Mouse (Mus musculus) embryonic facial prominence, embryonic 10.5 days (tissue): Measurements from ENCODE around the gene Tepp. TPM values are rescaled to one million over a fixed set of nuclear protein-coding genes. Genes with fewer than 3 reads are reported as not detected.

ENCODE experiments used
- DNase-seq: peaks from one replicate; pipeline ENCODE4 v3.0.0-alpha.2; 2017; ENCODE audit warnings: low spot score
- H3K27ac ChIP-seq: fragments of 300-500 bp; sonication (generic); replicated peaks from 2 replicates; pipeline ENCODE4 v1.5.1; 2016; ENCODE audit warnings: mild to moderate bottlenecking
- H3K27me3 ChIP-seq: fragments of 300-500 bp; sonication (generic); replicated peaks from 2 replicates; pipeline ENCODE4 v1.6.1; 2016; ENCODE audit warnings: low read depth, mild to moderate bottlenecking; ENCODE audit not compliant: poor library complexity, severe bottlenecking
- H3K36me3 ChIP-seq: fragments of 300-500 bp; sonication (generic); replicated peaks from 2 replicates; pipeline ENCODE4 v1.6.1; 2016; ENCODE audit warnings: mild to moderate bottlenecking, moderate library complexity
- H3K4me1 ChIP-seq: fragments of 300-500 bp; sonication (generic); 2 replicates; pipeline ENCODE4 v1.6.1; 2016
- H3K4me3 ChIP-seq: fragments of 300-500 bp; sonication (generic); 2 replicates; pipeline ENCODE4 v1.5.1; 2016; ENCODE audit warnings: mild to moderate bottlenecking, moderate library complexity
- H3K9me3 ChIP-seq: fragments of 300-500 bp; sonication (generic); 2 replicates; pipeline ENCODE4 v1.6.1; 2016; ENCODE audit warnings: mild to moderate bottlenecking
- WGBS: fragments of 180-500 bp; shearing (Covaris S2); methylation state at CpG from one replicate; pipeline ENCODE4 v1.1.7; 2016; 5-methylcytosine and 5-hydroxymethylcytosine counted together
- polyA plus RNA-seq: library from polyadenylated mRNA; unstranded; fragments of >200 nt; fragmentation: Nextera tagmentation; extraction: Ambion mirVana; gene quantifications from 2 replicates; pipeline ENCODE4 v1.2.1, GENCODE M21; 2016

Gene Tepp
- not detected in 2 replicates for polyA plus RNA-seq

DNA sequence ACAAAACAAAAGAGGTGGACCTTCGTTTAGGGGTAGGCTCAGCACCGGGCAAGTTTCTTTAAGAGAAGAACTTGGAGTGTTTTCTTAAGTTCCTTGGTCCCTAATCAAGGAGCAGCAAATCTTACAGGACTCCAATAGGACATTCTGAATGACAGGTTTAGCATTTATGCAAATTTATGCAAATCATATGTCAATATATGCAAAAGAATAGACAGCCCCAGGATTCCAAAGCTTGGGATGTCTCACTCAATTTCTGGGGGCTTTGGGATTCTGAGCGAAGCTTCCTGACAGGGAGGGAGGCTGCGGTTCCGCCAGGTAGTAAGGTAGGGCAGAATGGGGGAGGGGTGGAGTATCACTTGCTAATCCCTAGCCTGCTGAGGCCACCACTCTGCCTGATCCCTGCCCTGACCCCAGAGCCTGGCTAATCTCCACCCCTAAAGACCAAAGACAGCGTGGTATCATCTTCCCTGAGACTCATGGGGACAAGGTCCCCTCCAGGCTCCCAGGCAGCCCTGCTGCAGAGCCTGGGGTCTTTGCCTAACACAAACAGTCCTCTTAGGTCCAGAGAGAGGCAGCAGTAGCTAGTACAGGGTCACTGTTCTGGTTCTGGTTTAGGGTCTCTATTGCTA lies at the start of gene Tepp:
Gene Tepp (plus strand): TSS at position 225 of the 629 bp plus-strand sequence.
- no peaks in the 10 kb centered on the region for H3K27me3 ChIP-seq
- H3K4me1 ChIP-seq: peaks cover 26% of the 10 kb centered on the region
- no peak within 1 kb of the TSS for H3K27ac ChIP-seq
- H3K9me3 ChIP-seq: no peaks in the 10 kb centered on the region
- H3K4me3 ChIP-seq: no peak within 1 kb of the TSS
- no peak for DNase-seq
- 22% methylated on average over 6 of the region's 6 CpGs for WGBS
- H3K36me3 ChIP-seq: no peaks in the 10 kb centered on the region

DNA sequence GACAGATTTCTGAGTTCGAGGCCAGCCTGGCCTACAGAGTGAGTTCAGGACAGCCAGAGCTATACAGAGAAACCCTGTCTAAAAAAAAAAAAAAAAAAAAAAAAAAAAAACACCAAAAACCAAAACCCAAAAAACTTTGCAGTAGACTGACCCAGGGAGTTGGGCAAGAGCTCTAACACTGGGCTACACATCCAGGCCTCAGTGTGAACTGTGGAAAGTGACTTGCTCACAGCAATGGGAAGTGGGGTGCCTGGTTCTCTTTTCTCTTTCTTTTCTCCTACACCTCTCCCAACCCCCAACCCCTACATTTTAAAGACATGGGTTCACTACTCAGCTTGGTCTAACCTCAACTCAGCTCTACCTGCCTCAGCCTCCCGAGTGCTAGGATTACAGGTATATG lies 48.2 kb upstream of the Tepp start:
- Histone ChIP-seq H3K27me3 (no peaks in the 10 kb centered on the region), H3K4me1 (no peaks in the 10 kb centered on the region), H3K9me3 (no peaks in the 10 kb centered on the region), H3K27ac (no peak overlapping the region), H3K36me3 (no peaks in the 10 kb centered on the region), H3K4me3 (no peak overlapping the region)
- no peak for DNase-seq
- 91% methylated on average over 2 of the region's 2 CpGs for WGBS

DNA sequence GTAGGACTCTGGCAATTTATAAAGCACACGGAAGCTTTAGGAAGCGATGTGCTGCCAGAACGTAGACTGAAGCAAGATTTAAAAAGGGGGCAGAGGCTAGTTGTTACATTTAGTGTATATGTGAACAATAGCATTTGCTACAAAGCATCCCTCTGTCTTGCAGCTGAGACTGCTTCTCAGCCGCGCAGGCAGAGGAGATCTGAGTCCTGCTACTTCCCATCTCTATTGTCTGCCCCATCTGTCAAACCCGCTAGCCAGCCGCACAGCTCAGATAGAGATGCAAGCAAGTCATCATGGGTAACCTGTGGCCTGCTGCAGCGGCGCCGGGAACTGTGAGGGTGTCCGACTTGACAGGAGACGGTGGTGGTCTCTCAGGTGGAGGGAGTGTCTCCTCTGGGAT lies 39.9 kb upstream of the Tepp start:
- WGBS: 78% methylated on average over 12 of the region's 12 CpGs
- Histone ChIP-seq H3K27me3 (no peaks in the 10 kb centered on the region), H3K4me3 (no peak overlapping the region), H3K9me3 (no peaks in the 10 kb centered on the region), H3K27ac (no peak overlapping the region), H3K4me1 (peaks cover 8% of the 10 kb centered on the region; the same call in 1 of the 2 replicates), H3K36me3 (no peaks in the 10 kb centered on the region)
- no peak for DNase-seq

DNA sequence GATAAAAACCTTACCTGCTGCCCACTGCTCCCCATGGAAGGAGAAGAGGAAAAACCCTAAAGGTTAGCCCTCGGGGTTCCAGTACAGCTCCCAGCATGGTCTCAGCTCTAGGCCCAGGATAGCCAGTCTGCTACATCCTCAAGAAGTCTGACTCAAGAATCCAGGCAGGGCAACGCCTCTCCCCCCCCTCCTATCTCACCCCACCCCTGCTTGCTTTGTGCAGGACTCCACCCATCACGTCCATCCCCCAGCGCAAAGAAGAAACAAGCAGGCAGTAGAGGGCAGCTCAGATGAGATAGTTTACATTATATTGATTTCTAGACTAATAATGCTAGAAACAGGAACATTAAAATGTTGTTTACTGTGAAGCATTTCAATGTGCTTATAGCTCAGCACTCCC lies 38.5 kb upstream of the Tepp start:
- WGBS: 34% methylated on average over 4 of the region's 4 CpGs
- H3K27me3 ChIP-seq: no peaks in the 10 kb centered on the region
- peaks cover 8% of the 10 kb centered on the region; the same call in 1 of the 2 replicates for H3K4me1 ChIP-seq
- H3K27ac ChIP-seq: no peak overlapping the region
- DNase-seq: no peak
- no peaks in the 10 kb centered on the region for H3K36me3 ChIP-seq
- no peak overlapping the region for H3K4me3 ChIP-seq
- no peaks in the 10 kb centered on the region for H3K9me3 ChIP-seq

DNA sequence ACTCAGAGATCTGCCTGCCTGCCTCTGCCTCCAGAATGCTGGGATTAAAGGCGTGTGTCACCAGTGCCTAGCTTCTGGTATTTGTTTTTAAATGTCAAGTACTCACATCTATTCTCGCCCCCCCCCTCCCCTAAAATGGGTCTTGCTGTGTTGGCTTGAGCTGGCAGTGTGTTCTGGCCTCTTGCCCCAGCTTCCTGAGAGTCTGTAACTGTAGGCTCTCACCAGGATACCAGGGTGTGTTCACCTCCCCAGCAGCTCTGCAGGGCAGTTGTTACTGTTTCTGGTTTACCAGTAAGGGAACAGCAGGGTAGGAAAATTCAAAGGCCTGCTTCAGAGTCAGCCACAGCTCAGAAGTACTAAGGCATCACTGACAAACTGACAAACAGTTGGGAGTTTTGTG lies 37.5 kb upstream of the Tepp start:
- Histone ChIP-seq H3K36me3 (no peaks in the 10 kb centered on the region), H3K9me3 (no peaks in the 10 kb centered on the region), H3K4me3 (no peak overlapping the region), H3K4me1 (peaks cover 8% of the 10 kb centered on the region; the same call in 1 of the 2 replicates), H3K27me3 (no peaks in the 10 kb centered on the region), H3K27ac (no peak overlapping the region)
- WGBS: 38% methylated on average over 2 of the region's 2 CpGs
- DNase-seq: no peak

DNA sequence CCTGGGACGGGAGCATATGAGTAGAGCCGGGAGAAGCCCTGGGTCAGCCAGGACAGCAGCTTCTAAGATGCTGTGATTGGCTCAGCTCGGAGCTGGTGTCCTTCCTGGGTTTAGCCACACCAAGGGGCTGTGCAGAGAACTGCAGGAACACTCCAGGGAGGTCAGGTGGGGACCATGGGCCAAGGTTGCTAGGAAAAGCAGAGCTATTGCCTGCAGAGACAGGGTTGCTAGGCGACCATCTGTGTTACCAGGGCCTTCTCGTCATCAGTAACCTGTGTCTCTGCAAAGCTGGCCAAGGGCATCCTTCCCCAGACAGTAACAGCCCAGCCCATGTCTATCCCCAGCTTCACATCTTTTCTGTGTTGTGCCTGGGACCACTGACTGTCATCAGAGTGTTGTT lies 28.9 kb upstream of the Tepp start:
- H3K27ac ChIP-seq: 0 out of 2 replicates have a peak overlapping the region, but pooled peaks have one; percentile 20
- no peaks in the 10 kb centered on the region for H3K9me3 ChIP-seq
- H3K27me3 ChIP-seq: no peaks in the 10 kb centered on the region
- DNase-seq: no peak
- H3K36me3 ChIP-seq: no peaks in the 10 kb centered on the region
- WGBS: 64% methylated on average over 5 of the region's 5 CpGs
- H3K4me1 ChIP-seq: peaks cover 5% of the 10 kb centered on the region; the same call in 1 of the 2 replicates
- H3K4me3 ChIP-seq: no peak overlapping the region

DNA sequence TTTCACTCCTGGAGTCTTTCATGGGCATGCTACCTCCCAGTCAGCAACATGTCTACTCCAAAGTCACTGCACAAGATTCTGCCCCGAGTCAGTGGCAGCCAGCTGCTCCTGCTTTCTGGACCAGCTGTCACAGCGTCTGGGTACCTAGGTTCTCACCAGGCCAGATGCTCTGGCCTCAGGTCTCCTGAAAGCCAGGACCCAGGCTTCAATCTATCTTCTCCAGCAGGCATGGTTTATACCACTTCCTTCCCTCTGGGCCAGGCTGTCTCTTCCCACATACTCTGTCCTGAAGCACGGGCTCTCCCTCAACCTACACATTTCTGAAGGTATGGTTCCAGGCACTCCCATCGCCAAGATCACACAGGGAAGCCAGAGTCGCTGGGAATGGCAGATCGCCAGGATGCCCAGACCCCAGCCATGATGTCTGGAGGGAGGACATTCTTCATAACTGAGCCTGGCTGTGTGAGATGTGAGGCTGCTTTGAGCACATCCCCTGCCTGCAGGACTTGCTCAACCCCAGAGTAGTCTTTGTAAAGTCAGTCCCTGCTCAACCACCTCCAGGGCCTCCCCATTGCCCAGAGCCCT lies 21.2 kb upstream of the Tepp start:
- Histone ChIP-seq H3K27ac (no peak overlapping the region), H3K4me1 (peaks cover 9% of the 10 kb centered on the region), H3K4me3 (no peak overlapping the region), H3K9me3 (no peaks in the 10 kb centered on the region), H3K36me3 (no peaks in the 10 kb centered on the region), H3K27me3 (no peaks in the 10 kb centered on the region)
- no peak for DNase-seq
- WGBS: 79% methylated on average over 6 of the region's 6 CpGs

DNA sequence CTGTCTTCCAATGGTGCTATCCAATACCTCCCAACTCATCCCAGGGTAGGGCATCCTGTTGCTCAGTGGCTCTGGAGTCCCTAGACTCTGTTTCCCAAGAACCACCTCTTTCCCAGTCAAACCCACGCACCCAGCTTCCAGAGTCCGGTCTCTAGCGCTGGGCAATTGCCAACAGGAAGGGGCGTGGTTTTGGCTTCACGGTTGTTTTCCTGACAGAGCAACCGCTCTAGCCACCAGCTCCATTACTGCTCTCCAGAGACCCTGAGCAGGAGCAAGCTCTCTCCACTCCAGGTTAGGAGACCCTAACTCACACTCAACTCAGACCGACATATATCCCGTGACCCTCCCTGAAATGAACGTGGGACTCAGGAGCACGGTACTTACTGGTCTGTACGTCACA lies 17.2 kb upstream of the Tepp start:
- 77% methylated on average over 11 of the region's 11 CpGs for WGBS
- no peak overlapping the region for H3K4me3 ChIP-seq

DNA sequence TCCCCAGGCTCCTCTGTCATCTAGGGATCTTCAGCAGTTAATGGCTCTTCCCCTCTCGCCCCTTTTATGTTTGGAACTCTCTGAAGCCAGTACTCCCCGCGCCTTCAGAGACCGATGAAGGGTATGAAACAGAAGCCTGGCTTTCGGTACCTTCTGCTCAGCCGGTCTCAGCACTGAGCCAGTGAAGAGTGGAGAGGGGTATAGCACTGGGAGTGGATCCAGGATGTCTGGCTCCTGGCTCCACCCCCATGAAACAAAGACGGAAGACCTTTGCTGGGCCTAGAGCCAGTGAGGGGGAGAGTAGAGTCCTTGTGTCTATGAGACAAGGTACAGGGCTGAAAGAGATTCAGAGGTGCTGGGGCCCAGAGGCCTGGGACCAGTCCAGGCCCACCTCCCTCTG lies 16.5 kb upstream of the Tepp start:
- H3K4me1 ChIP-seq: peaks cover 9% of the 10 kb centered on the region
- WGBS: 79% methylated on average over 7 of the region's 7 CpGs
- no peak overlapping the region for H3K4me3 ChIP-seq
- no peaks in the 10 kb centered on the region for H3K9me3 ChIP-seq
- no peaks in the 10 kb centered on the region for H3K36me3 ChIP-seq
- no peak overlapping the region for H3K27ac ChIP-seq
- no peak for DNase-seq
- no peaks in the 10 kb centered on the region for H3K27me3 ChIP-seq

More for the DNA sequence above, 17.2 kb upstream of the Tepp start:
- Histone ChIP-seq H3K27me3 (no peaks in the 10 kb centered on the region), H3K4me1 (peaks cover 9% of the 10 kb centered on the region), H3K9me3 (no peaks in the 10 kb centered on the region), H3K36me3 (no peaks in the 10 kb centered on the region), H3K27ac (no peak overlapping the region)
- no peak for DNase-seq

DNA sequence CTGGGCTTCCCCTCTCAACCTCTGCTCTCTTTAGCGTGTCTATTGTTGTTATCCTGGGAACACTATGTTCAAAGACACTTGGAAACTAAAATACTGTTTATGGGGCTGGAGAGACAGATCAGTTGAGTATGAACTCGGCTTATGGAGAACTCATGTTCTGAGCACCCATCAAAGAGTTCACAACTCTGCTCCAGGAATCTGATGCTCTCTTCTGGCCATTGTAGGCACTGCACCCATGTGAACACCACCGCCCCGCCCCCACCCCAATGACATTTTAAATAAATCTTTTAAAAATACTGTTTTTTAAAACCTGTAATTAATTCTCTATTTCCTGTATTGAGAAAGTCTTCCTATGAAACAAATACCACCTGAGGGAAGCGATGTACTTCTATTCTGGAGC lies 8.0 kb upstream of the Tepp start:
- no peaks in the 10 kb centered on the region for H3K9me3 ChIP-seq
- no peaks in the 10 kb centered on the region for H3K36me3 ChIP-seq
- DNase-seq: peak; percentile 35
- H3K4me1 ChIP-seq: peaks cover 17% of the 10 kb centered on the region
- H3K27ac ChIP-seq: no peak overlapping the region
- H3K27me3 ChIP-seq: no peaks in the 10 kb centered on the region
- 27% methylated on average over 5 of the region's 5 CpGs for WGBS
- no peak overlapping the region for H3K4me3 ChIP-seq

DNA sequence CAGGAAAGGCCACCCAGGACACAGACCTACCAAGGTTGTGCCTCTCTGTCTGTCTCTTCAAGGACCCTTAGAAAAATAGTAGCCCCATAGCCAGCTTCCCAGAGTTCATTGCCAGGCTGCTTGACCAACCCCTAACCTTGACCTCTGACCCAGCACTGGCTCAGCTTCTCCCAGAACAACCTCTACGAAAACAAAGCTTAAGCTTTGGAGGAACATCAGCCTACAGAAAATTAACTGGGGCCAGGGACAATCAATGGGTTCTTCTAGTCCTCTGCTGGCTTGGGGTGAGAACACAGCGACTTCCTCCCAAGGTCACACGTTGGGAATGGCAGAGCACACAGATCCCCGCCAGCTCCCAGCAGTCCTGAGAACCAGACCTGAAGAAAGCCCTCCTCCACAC lies 4.8 kb upstream of the Tepp start:
- DNase-seq: no peak
- 68% methylated on average over 4 of the region's 4 CpGs for WGBS
- peaks cover 18% of the 10 kb centered on the region for H3K4me1 ChIP-seq
- H3K4me3 ChIP-seq: no peak overlapping the region
- H3K27ac ChIP-seq: no peak overlapping the region
- no peaks in the 10 kb centered on the region for H3K36me3 ChIP-seq
- no peaks in the 10 kb centered on the region for H3K27me3 ChIP-seq
- no peaks in the 10 kb centered on the region for H3K9me3 ChIP-seq

DNA sequence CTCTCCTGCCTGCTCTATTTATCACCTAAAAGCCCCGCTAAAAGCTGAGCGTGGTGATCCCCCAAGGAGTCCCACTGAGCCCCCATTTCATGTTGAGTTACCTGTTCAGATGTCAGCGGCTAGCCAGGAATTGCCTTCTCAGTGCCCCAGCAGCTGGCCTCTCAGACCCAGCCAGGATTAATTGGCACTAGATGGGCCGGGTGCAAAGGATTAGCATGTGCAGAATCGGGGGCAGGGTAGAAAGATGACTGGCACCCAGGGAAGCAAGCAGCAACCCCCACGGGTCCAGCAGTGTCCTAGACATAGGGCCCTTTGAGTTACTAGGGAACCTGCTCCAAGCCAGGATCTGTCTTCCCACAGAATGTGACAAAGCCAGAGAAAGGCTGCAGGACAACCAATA lies 3.9 kb upstream of the Tepp start, which contains the start of gene Cngb1:
Gene Cngb1 (minus strand): TSS at position 155 of the 400 bp plus-strand sequence.
- Histone ChIP-seq H3K4me1 (peaks cover 26% of the 10 kb centered on the region), H3K4me3 (no peak within 1 kb of the TSS), H3K36me3 (no peaks in the 10 kb centered on the region), H3K9me3 (no peaks in the 10 kb centered on the region), H3K27me3 (no peaks in the 10 kb centered on the region), H3K27ac (no peak within 1 kb of the TSS)
- 47% methylated on average over 6 of the region's 6 CpGs for WGBS
- DNase-seq: no peak

DNA sequence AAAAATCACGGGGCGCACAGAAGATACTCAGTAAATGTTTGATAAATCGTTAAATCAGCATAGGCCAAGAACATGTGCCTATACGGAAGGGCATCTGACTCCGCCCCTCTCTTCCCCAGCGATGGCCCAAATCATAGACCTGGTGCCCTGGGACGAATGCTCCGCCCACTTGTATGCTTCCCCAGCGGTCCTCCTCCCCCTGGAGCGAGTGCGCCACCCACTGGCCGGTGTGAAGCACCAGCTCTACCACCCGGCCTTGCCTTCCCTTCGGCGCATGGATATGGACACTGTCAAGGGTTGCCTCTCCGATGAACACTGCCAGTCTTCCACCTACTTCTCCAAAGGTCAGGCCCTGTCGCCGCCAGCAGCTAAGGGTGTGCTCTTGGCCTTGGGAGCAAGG lies 2.5 kb downstream of the Tepp start:
- WGBS: 71% methylated on average over 18 of the region's 18 CpGs
- no peak for DNase-seq
- Histone ChIP-seq H3K27ac (no peak overlapping the region), H3K4me3 (no peak overlapping the region), H3K4me1 (peaks cover 13% of the 10 kb centered on the region), H3K9me3 (0 out of 2 replicates have a peak, but pooled peaks cover 2% of the 10 kb centered on the region), H3K36me3 (no peaks in the 10 kb centered on the region), H3K27me3 (no peaks in the 10 kb centered on the region)
